Mouse (Mus musculus) embryonic fibroblast, embryonic 13.5 days (primary cell): ENCODE results near the gene Gm10203.

ENCODE experiments used
- CTCF ChIP-seq: IDR thresholded peaks from 2 replicates; pipeline ENCODE4 v1.5.1; 2011; ENCODE audit warnings: mild to moderate bottlenecking, control low read depth, low read length, moderate library complexity, borderline replicate concordance; ENCODE audit not compliant: insufficient read depth
- POLR2A ChIP-seq: IDR thresholded peaks from 2 replicates; pipeline ENCODE4 v1.6.1; 2011; ENCODE audit warnings: low read depth, mild to moderate bottlenecking, control low read depth, low read length, moderate library complexity

- TF ChIP-seq CTCF (no peak), POLR2A (no peak)
Observed at GRCm38 (mm10) chr6:149139471-149139870, 9.5 kb downstream of the Gm10203 start, which contains the start of gene Etfbkmt.
